24 mouse cellular contexts compared by ENCODE assay signal in the genomic region with DNA sequence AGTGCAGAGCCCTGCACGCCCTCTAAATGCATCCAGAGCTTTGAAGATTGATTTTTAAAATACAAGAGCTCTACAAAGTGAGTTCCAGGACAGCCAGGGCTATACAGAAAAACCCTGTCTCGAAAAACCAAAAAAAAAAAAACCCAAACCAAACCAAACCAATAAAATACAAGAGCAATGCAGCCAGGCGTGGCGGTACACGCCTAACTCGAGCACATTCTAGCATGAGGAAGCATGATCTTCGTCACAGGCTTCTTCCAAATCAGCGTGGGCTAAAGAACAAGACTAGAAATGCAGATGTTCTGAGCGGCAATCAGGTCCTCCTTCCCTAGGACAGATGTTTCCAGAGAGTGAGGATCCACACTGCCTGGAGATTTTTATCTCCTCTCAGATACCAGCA.
A peak's percentile ranks its signal among the peaks of the same experiment; 100 is the strongest.
DNase-seq lines count a peak whose midpoint lies in the region; ATAC-seq and TF ChIP-seq lines count a peak whose summit lies in the region.
"Had no signal": no experiment of that assay in that cellular context is flagged by ENCODE, and none has a peak within 500 bp of the region (broad histone marks: within the 10 kb centered on the region; RNA-seq: fewer than 3 reads in every experiment).

No protein-coding gene starts in this region.

- H3K27me3 ChIP-seq in liver, embryonic 15.5 days, result no peaks in the 10 kb centered on the region
- no peaks in the 10 kb centered on the region for H3K27me3 ChIP-seq in liver, embryonic 11.5 days (replicated peaks; ENCODE audit: control insufficient read depth, insufficient read depth, low read length)
- H3K27me3 ChIP-seq in CH12.LX (replicated peaks), result no peaks in the 10 kb centered on the region
- H3K27me3 ChIP-seq in small intestine, adult 2 months (ENCODE audit: control insufficient read depth, insufficient read depth, low read length), result no peaks in the 10 kb centered on the region
- no peaks in the 10 kb centered on the region for H3K27me3 ChIP-seq in cerebellum, adult 2 months (ENCODE audit: control insufficient read depth, insufficient read depth, low read length)
- H3K27me3 ChIP-seq: forebrain, embryonic 13.5 days; heart, embryonic 15.5 days; hindbrain, embryonic 15.5 days; midbrain, embryonic 15.5 days had no signal

- no peak for DNase-seq in liver, embryonic 11.5 days (ENCODE audit: low spot score)
- no peak for DNase-seq in CH12.LX (ENCODE audit: extremely low read depth)
- DNase-seq in thymus, adult 18-20 months, result no peak
- DNase-seq in cerebellum, adult 2 months, result no peak
- DNase-seq in layer of hippocampus, adult 2 months (ENCODE audit: low spot score in 2 of 2), result no peak
- DNase-seq: B cell, adult 2 months; cerebellum, adult 9-10 months; gastrocnemius, postnatal 36 days; heart, postnatal 4 days; kidney, postnatal 25 days; layer of hippocampus, postnatal 36 days; right cerebral cortex, adult 18-20 months; right cerebral cortex, postnatal 4 days; thymus, postnatal 25 days had no signal

- TF ChIP-seq RAD21 in CH12.LX (IDR thresholded peaks at IDR 0.05; ENCODE audit: low read depth, low read length), result no peak

- peaks cover 5% of the 10 kb centered on the region for H3K4me1 ChIP-seq in liver, embryonic 15.5 days (replicated peaks)
- no peaks in the 10 kb centered on the region for H3K4me1 ChIP-seq in liver, embryonic 11.5 days (replicated peaks; ENCODE audit: control insufficient read depth, insufficient read depth, low read length)
- peaks cover 16 to 29% of the 10 kb centered on the region in 2 experiments for H3K4me1 ChIP-seq in CH12.LX (ENCODE audit: control insufficient read depth in 1 of 2, insufficient read depth in 2 of 2)
- H3K4me1 ChIP-seq in small intestine, adult 2 months (ENCODE audit: control insufficient read depth, insufficient read depth, insufficient read length, low read length), result peaks cover 12% of the 10 kb centered on the region
- H3K4me1 ChIP-seq in cerebellum, adult 2 months (ENCODE audit: control insufficient read depth, insufficient read depth, low read length), result no peaks in the 10 kb centered on the region
- H3K4me1 ChIP-seq: forebrain, embryonic 13.5 days; heart, embryonic 15.5 days; hindbrain, embryonic 15.5 days; midbrain, embryonic 15.5 days had no signal

- no peak overlapping the region; the same call in 1 of the 2 replicates for H3K4me2 ChIP-seq in liver, embryonic 15.5 days
- H3K4me2 ChIP-seq in liver, embryonic 11.5 days, result no peak overlapping the region
- H3K4me2 ChIP-seq in CH12.LX (ENCODE audit: insufficient read depth, low read depth, poor library complexity, severe bottlenecking), result peak overlapping the region; percentile 73
- H3K4me2 ChIP-seq: forebrain, embryonic 13.5 days; heart, embryonic 15.5 days; hindbrain, embryonic 15.5 days; midbrain, embryonic 15.5 days had no signal

- peaks cover 5% of the 10 kb centered on the region; the same call in 1 of the 2 replicates for H3K79me2 ChIP-seq in CH12.LX (replicated peaks; ENCODE audit: control insufficient read depth, extremely low read depth, insufficient read depth, poor library complexity, severe bottlenecking)

- H3K9ac ChIP-seq in liver, embryonic 15.5 days, result no peak overlapping the region
- no peak overlapping the region for H3K9ac ChIP-seq in liver, embryonic 11.5 days (ENCODE audit: low read depth, low read length)
- peak overlapping the region; percentile 11; the same call in 1 of the 2 replicates for H3K9ac ChIP-seq in CH12.LX (ENCODE audit: insufficient read depth, low read depth)
- H3K9ac ChIP-seq: forebrain, embryonic 13.5 days; heart, embryonic 15.5 days; hindbrain, embryonic 15.5 days; midbrain, embryonic 15.5 days had no signal

- no peaks in the 10 kb centered on the region for H3K36me3 ChIP-seq in liver, embryonic 15.5 days (replicated peaks)
- H3K36me3 ChIP-seq in liver, embryonic 11.5 days (ENCODE audit: control insufficient read depth, insufficient read depth, low read length), result no peaks in the 10 kb centered on the region
- peaks cover 0 to 3% of the 10 kb centered on the region in 2 experiments for H3K36me3 ChIP-seq in CH12.LX (replicated peaks in 1 of 2; ENCODE audit: control insufficient read depth in 1 of 2, insufficient read depth in 1 of 2, low read length in 1 of 2)
- H3K36me3 ChIP-seq in small intestine, adult 2 months (ENCODE audit: control insufficient read depth, insufficient read depth, low read length), result no peaks in the 10 kb centered on the region
- H3K36me3 ChIP-seq: heart, embryonic 15.5 days; hindbrain, embryonic 15.5 days; midbrain, embryonic 15.5 days had no signal

- dilution Hi-C loops in CH12.LX (cut with MboI; ENCODE audit: extremely low pct_ligation_motif_present, extremely low pct_unique_long_range_greater_than_20kb, low sequenced_read_pairs), result no loop called here

- H3K27ac ChIP-seq in liver, embryonic 15.5 days (replicated peaks), result peak overlapping the region; percentile 72
- H3K27ac ChIP-seq in liver, embryonic 11.5 days (ENCODE audit: low read depth, low read length), result no peak overlapping the region
- H3K27ac ChIP-seq in CH12.LX (ENCODE audit: insufficient read depth, low read depth), result peak overlapping the region; percentile 59; the same call in 1 of the 2 replicates
- H3K27ac ChIP-seq in small intestine, adult 2 months (ENCODE audit: insufficient read depth, low read depth, low read length), result 0 out of 2 replicates have a peak overlapping the region, but pooled peaks have one; percentile 21
- no peak overlapping the region for H3K27ac ChIP-seq in cerebellum, adult 2 months (ENCODE audit: insufficient read depth, low read length)
- no peak overlapping the region for H3K27ac ChIP-seq in layer of hippocampus, adult 2 months
- H3K27ac ChIP-seq: forebrain, embryonic 13.5 days; heart, embryonic 15.5 days; hindbrain, embryonic 15.5 days; midbrain, embryonic 15.5 days had no signal

- in situ Hi-C loops in CH12.LX (cut with MboI; ENCODE audit: low pct_ligation_motif_present, low pct_unique_long_range_greater_than_20kb, low sequenced_read_pairs), result no loop called here

- WGBS in liver, embryonic 15.5 days (ENCODE audit: insufficient replicate concordance), result 53% methylated on average over 9 of the region's 9 CpGs
- 79% methylated on average over 9 of the region's 9 CpGs for WGBS in liver, embryonic 11.5 days
- WGBS in small intestine, adult 2 months, result 52% methylated on average over 9 of the region's 9 CpGs
- WGBS in cerebellum, adult 2 months, result 86% methylated on average over 9 of the region's 9 CpGs

- H3K4me3 ChIP-seq in liver, embryonic 15.5 days (replicated peaks), result no peak overlapping the region
- H3K4me3 ChIP-seq in liver, embryonic 11.5 days (ENCODE audit: low read depth, low read length), result no peak overlapping the region
- H3K4me3 ChIP-seq in CH12.LX (replicated peaks in 1 of 3; ENCODE audit: low read depth in 2 of 3, low read length in 2 of 3, poor library complexity in 1 of 3), result no peak overlapping the region
- no peak overlapping the region for H3K4me3 ChIP-seq in small intestine, adult 2 months (ENCODE audit: low read depth, low read length)
- no peak overlapping the region for H3K4me3 ChIP-seq in cerebellum, adult 2 months (replicated peaks; ENCODE audit: insufficient read depth, low read depth, low read length)
- H3K4me3 ChIP-seq in layer of hippocampus, adult 2 months, result no peak overlapping the region
- H3K4me3 ChIP-seq: forebrain, embryonic 13.5 days; heart, embryonic 15.5 days; hindbrain, embryonic 15.5 days; megakaryocyte, embryonic 14.5 days; midbrain, embryonic 15.5 days; myocyte had no signal

- ATAC-seq in liver, embryonic 15.5 days (ENCODE audit: insufficient read depth), result no peak
- no peak for ATAC-seq in liver, embryonic 11.5 days (replicated peaks; ENCODE audit: low FRiP score)
- 0 out of 2 replicates have a peak, but pooled peaks have one; percentile 21 for ATAC-seq in granulocyte monocyte progenitor cell, adult 5-6 weeks (replicated peaks; ENCODE audit: poor library complexity, severe bottlenecking)
- ATAC-seq: activated CD4-positive, CD25-positive, alpha-beta regulatory T cell, adult 4 months; forebrain, embryonic 13.5 days; midbrain, embryonic 15.5 days had no signal

- no peak for TF ChIP-seq EP300 in CH12.LX (IDR thresholded peaks at IDR 0.05; ENCODE audit: low read length)

- no peak for TF ChIP-seq CTCF in CH12.LX (conservative IDR thresholded peaks at IDR 0.05 in 1 of 2, IDR thresholded peaks at IDR 0.05 in 1 of 2; ENCODE audit: low read depth in 2 of 2, low read length in 2 of 2)
- TF ChIP-seq CTCF in small intestine, adult 2 months (IDR thresholded peaks at IDR 0.05; ENCODE audit: extremely low read depth, insufficient read length, insufficient replicate concordance, low read depth, low read length), result no peak
- no peak for TF ChIP-seq CTCF in cerebellum, adult 2 months (IDR thresholded peaks at IDR 0.05; ENCODE audit: borderline replicate concordance, insufficient read depth, low read depth, low read length)
- no peak for TF ChIP-seq CTCF in layer of hippocampus, adult 2 months (conservative IDR thresholded peaks at IDR 0.05)

- no peak for TF ChIP-seq POLR2A in CH12.LX (IDR thresholded peaks at IDR 0.05; ENCODE audit: low read depth, low read length)
- no peak for TF ChIP-seq POLR2A in small intestine, adult 2 months (IDR thresholded peaks at IDR 0.05; ENCODE audit: low read depth, low read length)
- TF ChIP-seq POLR2A in cerebellum, adult 2 months (IDR thresholded peaks at IDR 0.05; ENCODE audit: borderline replicate concordance, insufficient read depth, low read length), result no peak

- no peaks in the 10 kb centered on the region for H3K9me3 ChIP-seq in liver, embryonic 15.5 days (replicated peaks)
- H3K9me3 ChIP-seq in liver, embryonic 11.5 days (ENCODE audit: control insufficient read depth, low read length), result no peaks in the 10 kb centered on the region
- no peaks in the 10 kb centered on the region for H3K9me3 ChIP-seq in CH12.LX (replicated peaks; ENCODE audit: low read length)
- H3K9me3 ChIP-seq: forebrain, embryonic 13.5 days; heart, embryonic 15.5 days; hindbrain, embryonic 15.5 days; megakaryocyte, embryonic 14.5 days; midbrain, embryonic 15.5 days had no signal

TF ChIP-seq in CH12.LX, 34 proteins besides CTCF, POLR2A, EP300 and RAD21:
- no peak for TF ChIP-seq KAT2A (IDR thresholded peaks at IDR 0.05; ENCODE audit: insufficient replicate concordance, low read length)
- TF ChIP-seq MAX (IDR thresholded peaks at IDR 0.05; ENCODE audit: low read length), result 0 out of 2 replicates have a peak, but pooled peaks have one; percentile 16
- TF ChIP-seq CHD1 (IDR thresholded peaks at IDR 0.05; ENCODE audit: low read depth, low read length), result no peak
- no peak for TF ChIP-seq ZC3H11A (IDR thresholded peaks at IDR 0.05; ENCODE audit: low read depth, low read length)
- TF ChIP-seq ZNF384 (IDR thresholded peaks at IDR 0.05; ENCODE audit: low read depth, low read length), result peak; percentile 68; the same call in 1 of the 2 replicates
- no peak for TF ChIP-seq USF1 (IDR thresholded peaks at IDR 0.05; ENCODE audit: low read depth, low read length)

Comparison
In these comparisons a context has a peak if more than half of its experiments do, and no peak if none do; other contexts are left out.
1. H3K27ac ChIP-seq: peak in liver, embryonic 15.5 days (single experiment), CH12.LX (single experiment) and small intestine, adult 2 months (single experiment); none in liver, embryonic 11.5 days (single experiment), cerebellum, adult 2 months (single experiment) and layer of hippocampus, adult 2 months (single experiment).